Mouse (Mus musculus): ENCODE data around the gene Pced1b. TPM values are rescaled to one million over a fixed set of nuclear protein-coding genes. Genes with fewer than 3 reads are reported as not detected.
A peak's percentile ranks its signal among the peaks of the same experiment; 100 is the strongest.

Gene Pced1b
- polyA plus RNA-seq, 1 experiment, result 38.2 TPM

DNA sequence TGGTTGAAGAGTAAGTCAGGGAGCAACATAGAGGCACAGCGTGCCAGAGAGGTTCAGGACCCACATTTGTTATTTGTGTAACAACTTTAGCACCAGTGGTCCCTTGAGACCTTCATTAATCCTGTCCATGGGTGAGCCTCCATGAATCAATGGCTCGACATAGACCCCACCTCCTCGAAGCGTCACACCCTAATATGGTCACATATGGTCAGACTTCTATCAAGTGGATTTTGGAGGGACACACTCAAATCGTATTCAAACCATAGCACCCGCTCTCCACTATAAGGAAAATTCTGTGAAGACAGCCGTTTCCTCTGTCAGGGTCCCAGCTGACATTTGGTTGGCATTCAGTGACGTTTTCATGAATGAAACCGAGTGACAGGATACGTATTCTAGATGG, 2.4 kb downstream of the Pced1b start:
- no peaks in the 10 kb centered on the region for H3K4me1 ChIP-seq (ENCODE audit: control insufficient read depth, insufficient read depth, low read length)
- H3K27me3 ChIP-seq (ENCODE audit: control insufficient read depth, insufficient read depth, low read length, poor library complexity, severe bottlenecking), result no peaks in the 10 kb centered on the region
- H3K4me3 ChIP-seq (ENCODE audit: low read depth, low read length), result no peak overlapping the region
- no peak for TF ChIP-seq POLR2A (IDR thresholded peaks at IDR 0.05; ENCODE audit: insufficient read depth, low read length)
- TF ChIP-seq CTCF (IDR thresholded peaks at IDR 0.05; ENCODE audit: low read depth, low read length), result no peak
- TF ChIP-seq EP300 (IDR thresholded peaks at IDR 0.05; ENCODE audit: insufficient read depth, low read depth, low read length), result no peak
- H3K9ac ChIP-seq (ENCODE audit: low read depth, poor library complexity, severe bottlenecking), result no peak overlapping the region
- no peaks in the 10 kb centered on the region for H3K9me3 ChIP-seq (replicated peaks; ENCODE audit: control insufficient read depth, insufficient read depth, low read length, poor library complexity, severe bottlenecking)
- no peaks in the 10 kb centered on the region for H3K36me3 ChIP-seq (ENCODE audit: control insufficient read depth, insufficient read depth, low read length, poor library complexity, severe bottlenecking)
- no peak overlapping the region for H3K27ac ChIP-seq (ENCODE audit: insufficient read depth, low read length)

GRCm38 (mm10) chr15:97252493-97253034, 5.7 kb downstream of the Pced1b start:
- Histone ChIP-seq H3K27ac (ENCODE audit: insufficient read depth, low read length) (no peak overlapping the region), H3K9ac (ENCODE audit: low read depth, poor library complexity, severe bottlenecking) (no peak overlapping the region), H3K36me3 (ENCODE audit: control insufficient read depth, insufficient read depth, low read length, poor library complexity, severe bottlenecking) (no peaks in the 10 kb centered on the region), H3K4me1 (ENCODE audit: control insufficient read depth, insufficient read depth, low read length) (no peaks in the 10 kb centered on the region), H3K4me3 (ENCODE audit: low read depth, low read length) (no peak overlapping the region), H3K27me3 (ENCODE audit: control insufficient read depth, insufficient read depth, low read length, poor library complexity, severe bottlenecking) (no peaks in the 10 kb centered on the region), H3K9me3 (replicated peaks; ENCODE audit: control insufficient read depth, insufficient read depth, low read length, poor library complexity, severe bottlenecking) (no peaks in the 10 kb centered on the region)
- TF ChIP-seq POLR2A (IDR thresholded peaks at IDR 0.05; ENCODE audit: insufficient read depth, low read length), result no peak
- no peak for TF ChIP-seq EP300 (IDR thresholded peaks at IDR 0.05; ENCODE audit: insufficient read depth, low read depth, low read length)
- TF ChIP-seq CTCF (IDR thresholded peaks at IDR 0.05; ENCODE audit: low read depth, low read length), result no peak

DNA sequence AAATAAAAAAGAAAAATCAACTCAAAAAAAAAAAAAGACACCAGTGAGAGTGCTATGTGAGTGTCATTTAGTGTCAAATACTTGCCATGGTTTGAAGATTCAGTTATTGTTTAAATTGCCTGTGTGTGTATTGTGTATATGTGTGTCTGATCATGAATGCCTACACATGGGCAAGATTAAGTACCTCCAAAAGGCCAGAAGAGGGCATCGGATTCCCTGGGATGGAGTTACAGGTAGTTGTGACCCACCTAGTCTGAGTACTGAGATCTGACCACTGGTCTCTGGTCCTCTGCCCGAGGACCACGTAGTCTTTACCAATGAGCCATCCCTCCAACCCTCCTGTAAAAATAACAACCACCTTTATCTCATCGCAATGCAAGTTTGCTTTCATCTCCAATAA, 7.5 kb downstream of the Pced1b start:
- Histone ChIP-seq H3K27ac (ENCODE audit: insufficient read depth, low read length) (no peak overlapping the region), H3K27me3 (ENCODE audit: control insufficient read depth, insufficient read depth, low read length, poor library complexity, severe bottlenecking) (no peaks in the 10 kb centered on the region), H3K36me3 (ENCODE audit: control insufficient read depth, insufficient read depth, low read length, poor library complexity, severe bottlenecking) (no peaks in the 10 kb centered on the region), H3K9ac (ENCODE audit: low read depth, poor library complexity, severe bottlenecking) (no peak overlapping the region), H3K4me1 (ENCODE audit: control insufficient read depth, insufficient read depth, low read length) (no peaks in the 10 kb centered on the region), H3K9me3 (replicated peaks; ENCODE audit: control insufficient read depth, insufficient read depth, low read length, poor library complexity, severe bottlenecking) (no peaks in the 10 kb centered on the region), H3K4me3 (ENCODE audit: low read depth, low read length) (no peak overlapping the region)
- TF ChIP-seq CTCF (IDR thresholded peaks at IDR 0.05; ENCODE audit: low read depth, low read length), result peak; percentile 22
- no peak for TF ChIP-seq POLR2A (IDR thresholded peaks at IDR 0.05; ENCODE audit: insufficient read depth, low read length)

GRCm38 (mm10) chr15:97255800-97256199, 8.9 kb downstream of the Pced1b start:
- Histone ChIP-seq H3K4me3 (ENCODE audit: low read depth, low read length) (peak overlapping the region; percentile 39), H3K27ac (ENCODE audit: insufficient read depth, low read length) (no peak overlapping the region)
- TF ChIP-seq EP300 (IDR thresholded peaks at IDR 0.05; ENCODE audit: insufficient read depth, low read depth, low read length) (0 out of 2 replicates have a peak, but pooled peaks have one; percentile 8), POLR2A (IDR thresholded peaks at IDR 0.05; ENCODE audit: insufficient read depth, low read length) (no peak)

GRCm38 (mm10) chr15:97256411-97256810, 9.5 kb downstream of the Pced1b start:
- Histone ChIP-seq H3K36me3 (ENCODE audit: control insufficient read depth, insufficient read depth, low read length, poor library complexity, severe bottlenecking) (no peaks in the 10 kb centered on the region), H3K27me3 (ENCODE audit: control insufficient read depth, insufficient read depth, low read length, poor library complexity, severe bottlenecking) (no peaks in the 10 kb centered on the region), H3K4me3 (ENCODE audit: low read depth, low read length) (no peak overlapping the region), H3K9ac (ENCODE audit: low read depth, poor library complexity, severe bottlenecking) (no peak overlapping the region), H3K9me3 (replicated peaks; ENCODE audit: control insufficient read depth, insufficient read depth, low read length, poor library complexity, severe bottlenecking) (no peaks in the 10 kb centered on the region), H3K27ac (ENCODE audit: insufficient read depth, low read length) (no peak overlapping the region), H3K4me1 (ENCODE audit: control insufficient read depth, insufficient read depth, low read length) (no peaks in the 10 kb centered on the region)
- TF ChIP-seq CTCF (IDR thresholded peaks at IDR 0.05; ENCODE audit: low read depth, low read length) (no peak), EP300 (IDR thresholded peaks at IDR 0.05; ENCODE audit: insufficient read depth, low read depth, low read length) (no peak), POLR2A (IDR thresholded peaks at IDR 0.05; ENCODE audit: insufficient read depth, low read length) (no peak)

More at GRCm38 (mm10) chr15:97255800-97256199, 8.9 kb downstream of the Pced1b start:
- H3K9me3 ChIP-seq (replicated peaks; ENCODE audit: control insufficient read depth, insufficient read depth, low read length, poor library complexity, severe bottlenecking), result no peaks in the 10 kb centered on the region
- no peak overlapping the region for H3K9ac ChIP-seq (ENCODE audit: low read depth, poor library complexity, severe bottlenecking)
- H3K4me1 ChIP-seq (ENCODE audit: control insufficient read depth, insufficient read depth, low read length), result no peaks in the 10 kb centered on the region
- no peaks in the 10 kb centered on the region for H3K27me3 ChIP-seq (ENCODE audit: control insufficient read depth, insufficient read depth, low read length, poor library complexity, severe bottlenecking)
- H3K36me3 ChIP-seq (ENCODE audit: control insufficient read depth, insufficient read depth, low read length, poor library complexity, severe bottlenecking), result no peaks in the 10 kb centered on the region

DNA sequence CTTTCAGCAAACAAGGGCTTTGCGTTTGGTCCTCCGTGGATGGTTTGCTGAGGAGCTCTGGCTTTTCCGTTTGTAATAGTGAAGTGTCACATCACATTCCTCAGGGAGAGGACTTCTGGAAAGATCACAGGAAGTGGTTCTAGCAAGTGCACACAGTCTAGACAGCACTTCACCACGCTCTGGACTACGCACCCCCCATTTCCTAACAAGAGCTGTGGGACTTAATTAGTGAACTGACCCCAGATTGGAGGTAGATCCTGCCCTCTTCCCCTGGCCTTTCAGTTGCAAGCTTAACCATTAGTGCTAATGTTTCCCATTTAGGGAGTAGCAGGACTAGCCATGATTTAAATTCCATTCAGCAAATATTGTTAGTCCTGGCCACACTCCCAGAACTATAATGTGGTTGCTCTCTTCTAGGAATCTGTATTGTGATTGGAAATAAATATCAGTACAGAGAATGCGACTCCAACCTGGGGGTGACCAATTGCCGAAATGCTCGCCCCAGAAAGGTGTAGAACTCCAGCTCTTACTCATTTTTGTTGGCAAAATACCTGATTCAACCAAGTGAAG, 10.4 kb downstream of the Pced1b start:
- Histone ChIP-seq H3K36me3 (ENCODE audit: control insufficient read depth, insufficient read depth, low read length, poor library complexity, severe bottlenecking) (no peaks in the 10 kb centered on the region), H3K9me3 (replicated peaks; ENCODE audit: control insufficient read depth, insufficient read depth, low read length, poor library complexity, severe bottlenecking) (no peaks in the 10 kb centered on the region), H3K4me3 (ENCODE audit: low read depth, low read length) (no peak overlapping the region), H3K9ac (ENCODE audit: low read depth, poor library complexity, severe bottlenecking) (no peak overlapping the region), H3K27me3 (ENCODE audit: control insufficient read depth, insufficient read depth, low read length, poor library complexity, severe bottlenecking) (no peaks in the 10 kb centered on the region), H3K4me1 (ENCODE audit: control insufficient read depth, insufficient read depth, low read length) (no peaks in the 10 kb centered on the region), H3K27ac (ENCODE audit: insufficient read depth, low read length) (no peak overlapping the region)
- TF ChIP-seq POLR2A (IDR thresholded peaks at IDR 0.05; ENCODE audit: insufficient read depth, low read length), result no peak
- no peak for TF ChIP-seq CTCF (IDR thresholded peaks at IDR 0.05; ENCODE audit: low read depth, low read length)
- TF ChIP-seq EP300 (IDR thresholded peaks at IDR 0.05; ENCODE audit: insufficient read depth, low read depth, low read length), result no peak
